Mouse (Mus musculus): Measurements from ENCODE around the gene Tcirg1. TPM values are rescaled to one million over a fixed set of nuclear protein-coding genes. Genes with fewer than 3 reads are reported as not detected.

The Tcirg1 gene
- polyA plus RNA-seq, 1 experiment from 2014 or later: 34.8 TPM

GRCm38 (mm10) chr19:3922661-3923371 is 15.9 kb upstream of the Tcirg1 start:
- Histone ChIP-seq H3K36me3 (ENCODE audit: control insufficient read depth, insufficient read depth, low read length) (no peaks in the 10 kb centered on the region), H3K9me3 (ENCODE audit: control insufficient read depth, low read length) (no peaks in the 10 kb centered on the region), H3K9ac (ENCODE audit: low read length) (no peak overlapping the region), H3K27me3 (replicated peaks; ENCODE audit: control insufficient read depth, insufficient read depth, low read length) (no peaks in the 10 kb centered on the region), H3K27ac (ENCODE audit: low read depth) (no peak overlapping the region), H3K4me1 (replicated peaks; ENCODE audit: control insufficient read depth, insufficient read depth, low read length) (no peaks in the 10 kb centered on the region; the same call in 1 of the 2 replicates), H3K4me3 (ENCODE audit: low read depth, low read length) (no peak overlapping the region), H3K4me2 (ENCODE audit: low read length) (no peak overlapping the region)
- 53% methylated on average over 10 of the region's 10 CpGs for WGBS
- no peak for ATAC-seq (replicated peaks; ENCODE audit: low FRiP score, low TSS enrichment, low read depth)
- no peak for DNase-seq (ENCODE audit: low spot score)

GRCm38 (mm10) chr19:3919928-3920327 is 13.0 kb upstream of the Tcirg1 start:
- DNase-seq (ENCODE audit: low spot score) (no peak), ATAC-seq (replicated peaks; ENCODE audit: low FRiP score, low TSS enrichment, low read depth) (no peak)

GRCm38 (mm10) chr19:3916727-3917126 is 9.8 kb upstream of the Tcirg1 start:
- no peak for DNase-seq (ENCODE audit: low spot score)
- 75% methylated on average over 11 of the region's 11 CpGs for WGBS
- H3K9ac ChIP-seq (ENCODE audit: low read length): no peak overlapping the region
- H3K27me3 ChIP-seq (replicated peaks; ENCODE audit: control insufficient read depth, insufficient read depth, low read length): no peaks in the 10 kb centered on the region
- H3K4me2 ChIP-seq (ENCODE audit: low read length): no peak overlapping the region
- ATAC-seq (replicated peaks; ENCODE audit: low FRiP score, low TSS enrichment, low read depth): no peak
- no peaks in the 10 kb centered on the region for H3K36me3 ChIP-seq (ENCODE audit: control insufficient read depth, insufficient read depth, low read length)
- peaks cover 9% of the 10 kb centered on the region for H3K4me1 ChIP-seq (replicated peaks; ENCODE audit: control insufficient read depth, insufficient read depth, low read length)
- no peaks in the 10 kb centered on the region for H3K9me3 ChIP-seq (ENCODE audit: control insufficient read depth, low read length)
- H3K4me3 ChIP-seq (ENCODE audit: low read depth, low read length): no peak overlapping the region
- H3K27ac ChIP-seq (ENCODE audit: low read depth): no peak overlapping the region

More at GRCm38 (mm10) chr19:3919928-3920327, 13.0 kb upstream of the Tcirg1 start:
- H3K9me3 ChIP-seq (ENCODE audit: control insufficient read depth, low read length): no peaks in the 10 kb centered on the region
- no peak overlapping the region for H3K4me2 ChIP-seq (ENCODE audit: low read length)
- H3K4me3 ChIP-seq (ENCODE audit: low read depth, low read length): no peak overlapping the region
- no peaks in the 10 kb centered on the region for H3K36me3 ChIP-seq (ENCODE audit: control insufficient read depth, insufficient read depth, low read length)
- no peaks in the 10 kb centered on the region for H3K27me3 ChIP-seq (replicated peaks; ENCODE audit: control insufficient read depth, insufficient read depth, low read length)
- no peaks in the 10 kb centered on the region; the same call in 1 of the 2 replicates for H3K4me1 ChIP-seq (replicated peaks; ENCODE audit: control insufficient read depth, insufficient read depth, low read length)
- no peak overlapping the region for H3K27ac ChIP-seq (ENCODE audit: low read depth)
- no peak overlapping the region for H3K9ac ChIP-seq (ENCODE audit: low read length)

GRCm38 (mm10) chr19:3914535-3914934 is 7.6 kb upstream of the Tcirg1 start:
- H3K4me3 ChIP-seq (ENCODE audit: low read depth, low read length): no peak overlapping the region

GRCm38 (mm10) chr19:3913692-3914091 is 6.8 kb upstream of the Tcirg1 start:
- no peak for ATAC-seq (replicated peaks; ENCODE audit: low FRiP score, low TSS enrichment, low read depth)
- peaks cover 12% of the 10 kb centered on the region for H3K4me1 ChIP-seq (replicated peaks; ENCODE audit: control insufficient read depth, insufficient read depth, low read length)
- H3K27ac ChIP-seq (ENCODE audit: low read depth): peak overlapping the region; percentile 72; the same call in 1 of the 2 replicates
- H3K9me3 ChIP-seq (ENCODE audit: control insufficient read depth, low read length): no peaks in the 10 kb centered on the region
- peak overlapping the region; percentile 63 for H3K4me3 ChIP-seq (ENCODE audit: low read depth, low read length)
- H3K27me3 ChIP-seq (replicated peaks; ENCODE audit: control insufficient read depth, insufficient read depth, low read length): no peaks in the 10 kb centered on the region
- peak overlapping the region; percentile 53; the same call in 1 of the 2 replicates for H3K9ac ChIP-seq (ENCODE audit: low read length)
- WGBS: 87% methylated on average over 8 of the region's 8 CpGs
- DNase-seq (ENCODE audit: low spot score): no peak
- peaks cover 23% of the 10 kb centered on the region for H3K36me3 ChIP-seq (ENCODE audit: control insufficient read depth, insufficient read depth, low read length)
- peak overlapping the region; percentile 77 for H3K4me2 ChIP-seq (ENCODE audit: low read length)

More at GRCm38 (mm10) chr19:3914535-3914934, 7.6 kb upstream of the Tcirg1 start:
- Histone ChIP-seq H3K27me3 (replicated peaks; ENCODE audit: control insufficient read depth, insufficient read depth, low read length) (no peaks in the 10 kb centered on the region), H3K27ac (ENCODE audit: low read depth) (no peak overlapping the region), H3K36me3 (ENCODE audit: control insufficient read depth, insufficient read depth, low read length) (peaks cover 15% of the 10 kb centered on the region), H3K9me3 (ENCODE audit: control insufficient read depth, low read length) (no peaks in the 10 kb centered on the region), H3K9ac (ENCODE audit: low read length) (no peak overlapping the region), H3K4me1 (replicated peaks; ENCODE audit: control insufficient read depth, insufficient read depth, low read length) (peaks cover 12% of the 10 kb centered on the region), H3K4me2 (ENCODE audit: low read length) (no peak overlapping the region)
- no peak for ATAC-seq (replicated peaks; ENCODE audit: low FRiP score, low TSS enrichment, low read depth)
- 91% methylated on average over 5 of the region's 5 CpGs for WGBS
- no peak for DNase-seq (ENCODE audit: low spot score)

- WGBS: under 1% methylated on average over 43 of the region's 43 CpGs
- H3K4me1 ChIP-seq (replicated peaks; ENCODE audit: control insufficient read depth, insufficient read depth, low read length): peaks cover 15% of the 10 kb centered on the region
Observed at GRCm38 (mm10) chr19:3912337-3913204, 5.6 kb upstream of the Tcirg1 start, which contains the start of gene Ndufs8. Ndufs8 (minus strand) TSS chr19:3912774.

GRCm38 (mm10) chr19:3910206-3910605 is 3.3 kb upstream of the Tcirg1 start:
- no peak overlapping the region for H3K4me2 ChIP-seq (ENCODE audit: low read length)
- no peak overlapping the region for H3K9ac ChIP-seq (ENCODE audit: low read length)
- H3K4me1 ChIP-seq (replicated peaks; ENCODE audit: control insufficient read depth, insufficient read depth, low read length): peaks cover 32% of the 10 kb centered on the region
- ATAC-seq (replicated peaks; ENCODE audit: low FRiP score, low TSS enrichment, low read depth): no peak
- 83% methylated on average over 5 of the region's 5 CpGs for WGBS
- no peak overlapping the region for H3K4me3 ChIP-seq (ENCODE audit: low read depth, low read length)
- H3K27me3 ChIP-seq (replicated peaks; ENCODE audit: control insufficient read depth, insufficient read depth, low read length): no peaks in the 10 kb centered on the region
- H3K36me3 ChIP-seq (ENCODE audit: control insufficient read depth, insufficient read depth, low read length): peaks cover 33% of the 10 kb centered on the region
- no peak for DNase-seq (ENCODE audit: low spot score)
- H3K27ac ChIP-seq (ENCODE audit: low read depth): no peak overlapping the region
- no peaks in the 10 kb centered on the region for H3K9me3 ChIP-seq (ENCODE audit: control insufficient read depth, low read length)

More at GRCm38 (mm10) chr19:3912337-3913204, 5.6 kb upstream of the Tcirg1 start, which contains the start of gene Ndufs8:
- Histone ChIP-seq H3K36me3 (ENCODE audit: control insufficient read depth, insufficient read depth, low read length) (peaks cover 33% of the 10 kb centered on the region), H3K4me2 (ENCODE audit: low read length) (peak within 1 kb of the TSS; percentile 77), H3K9ac (ENCODE audit: low read length) (peak within 1 kb of the TSS; percentile 53), H3K4me3 (ENCODE audit: low read depth, low read length) (peak within 1 kb of the TSS; percentile 63), H3K27ac (ENCODE audit: low read depth) (peak within 1 kb of the TSS; percentile 72; the same call in 1 of the 2 replicates), H3K9me3 (ENCODE audit: control insufficient read depth, low read length) (no peaks in the 10 kb centered on the region), H3K27me3 (replicated peaks; ENCODE audit: control insufficient read depth, insufficient read depth, low read length) (no peaks in the 10 kb centered on the region)
- DNase-seq (ENCODE audit: low spot score): peak; percentile 92
- ATAC-seq (replicated peaks; ENCODE audit: low FRiP score, low TSS enrichment, low read depth): peak; percentile 98

GRCm38 (mm10) chr19:3907876-3908660 is 1.1 kb upstream of the Tcirg1 start:
- Histone ChIP-seq H3K4me3 (ENCODE audit: low read depth, low read length) (no peak overlapping the region), H3K9ac (ENCODE audit: low read length) (no peak overlapping the region), H3K36me3 (ENCODE audit: control insufficient read depth, insufficient read depth, low read length) (peaks cover 41% of the 10 kb centered on the region), H3K27ac (ENCODE audit: low read depth) (no peak overlapping the region), H3K4me1 (replicated peaks; ENCODE audit: control insufficient read depth, insufficient read depth, low read length) (peaks cover 28% of the 10 kb centered on the region), H3K9me3 (ENCODE audit: control insufficient read depth, low read length) (no peaks in the 10 kb centered on the region), H3K27me3 (replicated peaks; ENCODE audit: control insufficient read depth, insufficient read depth, low read length) (no peaks in the 10 kb centered on the region), H3K4me2 (ENCODE audit: low read length) (peak overlapping the region; percentile 84)
- ATAC-seq (replicated peaks; ENCODE audit: low FRiP score, low TSS enrichment, low read depth) (no peak), DNase-seq (ENCODE audit: low spot score) (no peak)
- WGBS: 83% methylated on average over 8 of the region's 8 CpGs
